Mouse (Mus musculus): ENCODE measurements around the gene D5Ertd577e. TPM values are rescaled to one million over a fixed set of nuclear protein-coding genes. Genes with fewer than 3 reads are reported as not detected.
"Not testable (repeated sequence)": the region's sequence is repeated elsewhere in the genome, so short reads cannot be mapped to it uniquely, and the experiment has no call there.

The D5Ertd577e gene
- polyA plus RNA-seq (2012; rRNA removed), result not detected in 2 replicates

DNA sequence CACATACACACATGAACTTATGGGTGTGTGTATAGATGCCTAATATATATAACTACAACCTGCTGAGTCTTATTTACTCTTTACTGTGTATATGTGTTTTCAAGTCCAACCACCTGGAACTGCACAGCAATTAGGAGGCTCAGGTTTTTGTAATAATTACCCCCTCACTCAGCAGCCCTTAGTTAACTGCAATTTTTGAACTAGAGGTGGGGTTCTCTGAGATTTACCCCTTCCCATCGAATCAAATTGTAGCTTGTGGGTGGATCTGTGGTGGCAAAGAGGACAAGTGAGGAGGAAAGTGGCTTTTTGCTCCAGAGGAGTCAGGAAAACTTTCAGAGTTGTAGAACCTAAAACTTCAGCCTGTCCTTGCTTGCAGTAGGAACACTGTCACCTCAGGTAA is at the start of gene D5Ertd577e:
Gene D5Ertd577e, plus strand, starts transcription at position 301 of the 400 bp plus-strand sequence.
- not testable (repeated sequence) for H3K27me3 ChIP-seq (ENCODE audit: control insufficient read depth, insufficient read depth, low read length); H3K4me3 ChIP-seq (ENCODE audit: low read depth, low read length); H3K4me1 ChIP-seq (ENCODE audit: control insufficient read depth, insufficient read depth, insufficient read length, low read length); H3K36me3 ChIP-seq (ENCODE audit: control insufficient read depth, insufficient read depth, low read length); H3K27ac ChIP-seq (ENCODE audit: insufficient read depth, low read depth, low read length)
- 12% methylated on average over 1 of the region's 1 CpGs for WGBS

DNA sequence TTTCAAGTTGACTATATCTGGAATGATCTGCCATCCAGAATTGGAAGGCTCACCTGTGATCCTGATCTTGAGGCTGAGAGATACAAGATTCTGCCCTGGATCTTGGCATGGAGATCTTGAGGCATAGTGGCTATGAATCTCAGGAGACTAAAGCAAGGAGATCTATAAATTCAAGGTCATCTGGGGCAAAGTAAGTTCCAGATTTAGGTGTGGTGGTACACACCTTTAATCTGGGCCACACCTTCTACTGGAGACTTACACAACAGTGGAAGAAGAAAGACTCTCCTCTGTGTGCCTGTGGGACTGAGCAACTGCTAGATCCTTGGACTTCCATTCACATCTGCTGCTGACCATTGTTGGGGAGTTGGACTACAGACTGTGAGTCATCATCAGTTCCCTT is 53.9 kb downstream of the D5Ertd577e start, which contains the start of gene Gm3286:
Gene Gm3286, plus strand, starts transcription at position 301 of the 400 bp plus-strand sequence.
- H3K27me3 ChIP-seq (ENCODE audit: control insufficient read depth, insufficient read depth, low read length); H3K4me1 ChIP-seq (ENCODE audit: control insufficient read depth, insufficient read depth, insufficient read length, low read length); H3K4me3 ChIP-seq (ENCODE audit: low read depth, low read length); H3K27ac ChIP-seq (ENCODE audit: insufficient read depth, low read depth, low read length); H3K36me3 ChIP-seq (ENCODE audit: control insufficient read depth, insufficient read depth, low read length): not testable (repeated sequence)

Other genes with a start within 250 kb of the D5Ertd577e start
- gene Gm10424, start 184.0 kb upstream of the D5Ertd577e start, polyA plus RNA-seq (2012; rRNA removed), result not detected in 2 replicates
- gene Gm3259, start 150.9 kb upstream of the D5Ertd577e start, polyA plus RNA-seq (2012; rRNA removed), result not detected in 2 replicates
- not detected in 2 replicates for gene Gm3286, start 54.0 kb downstream of the D5Ertd577e start, polyA plus RNA-seq (2012; rRNA removed)
- not detected in 2 replicates for gene Gm7971, start 138.1 kb downstream of the D5Ertd577e start, polyA plus RNA-seq (2012; rRNA removed)

Measured in small intestine, adult 2 months (tissue).